Mouse (Mus musculus): ENCODE measurements around the gene Rnf217. TPM values are rescaled to one million over a fixed set of nuclear protein-coding genes. Genes with fewer than 3 reads are reported as not detected.
A peak's percentile ranks its signal among the peaks of the same experiment; 100 is the strongest.

Gene Rnf217
- polyA plus RNA-seq (2014; fragmentation: Nextera tagmentation; extraction: Ambion mirVana) = 3.3 and 3.8 TPM in 2 replicates

- H3K27ac ChIP-seq (replicated peaks; ENCODE audit: low read depth, low read length) = peak within 1 kb of the TSS; percentile 85
- peak; percentile 87 for DNase-seq (ENCODE audit: low spot score)
- peak within 1 kb of the TSS; percentile 96 for H3K9ac ChIP-seq (ENCODE audit: low read depth, low read length)
- ATAC-seq (ENCODE audit: low read depth) = peak; percentile 88
- H3K4me1 ChIP-seq (ENCODE audit: control insufficient read depth, insufficient read depth, low read length) = peaks cover 19% of the 10 kb centered on the region
- WGBS = under 1% methylated on average over 30 of the region's 106 CpGs
- peak within 1 kb of the TSS; percentile 86 for H3K4me3 ChIP-seq (ENCODE audit: low read depth, low read length)
- no peaks in the 10 kb centered on the region for H3K27me3 ChIP-seq (replicated peaks; ENCODE audit: control insufficient read depth, insufficient read depth, low read length)
- H3K4me2 ChIP-seq (ENCODE audit: low read depth, low read length) = peak within 1 kb of the TSS; percentile 84
- H3K9me3 ChIP-seq (ENCODE audit: control insufficient read depth, low read length) = no peaks in the 10 kb centered on the region
- H3K36me3 ChIP-seq (ENCODE audit: control insufficient read depth, insufficient read depth, low read length) = 0 out of 2 replicates have a peak, but pooled peaks cover 2% of the 10 kb centered on the region
Observed at GRCm38 (mm10) chr10:31609066-31609961, at the start of gene Rnf217. Gene Rnf217, minus strand, starts transcription at chr10:31609184.

GRCm38 (mm10) chr10:31647270-31647669, 38.3 kb upstream of the Rnf217 start:
- Histone ChIP-seq H3K4me1 (ENCODE audit: control insufficient read depth, insufficient read depth, low read length) (no peaks in the 10 kb centered on the region), H3K36me3 (ENCODE audit: control insufficient read depth, insufficient read depth, low read length) (no peaks in the 10 kb centered on the region), H3K4me3 (ENCODE audit: low read depth, low read length) (no peak overlapping the region), H3K9ac (ENCODE audit: low read depth, low read length) (no peak overlapping the region), H3K27me3 (replicated peaks; ENCODE audit: control insufficient read depth, insufficient read depth, low read length) (no peaks in the 10 kb centered on the region), H3K27ac (replicated peaks; ENCODE audit: low read depth, low read length) (no peak overlapping the region), H3K9me3 (ENCODE audit: control insufficient read depth, low read length) (no peaks in the 10 kb centered on the region), H3K4me2 (ENCODE audit: low read depth, low read length) (no peak overlapping the region)
- ATAC-seq (ENCODE audit: low read depth) (no peak), DNase-seq (ENCODE audit: low spot score) (no peak)
- 76% methylated on average over 3 of the region's 3 CpGs for WGBS

GRCm38 (mm10) chr10:31646083-31646482, 37.1 kb upstream of the Rnf217 start:
- no peak for ATAC-seq (ENCODE audit: low read depth)
- H3K27ac ChIP-seq (replicated peaks; ENCODE audit: low read depth, low read length) = no peak overlapping the region
- no peak for DNase-seq (ENCODE audit: low spot score)
- no peaks in the 10 kb centered on the region for H3K4me1 ChIP-seq (ENCODE audit: control insufficient read depth, insufficient read depth, low read length)
- no peak overlapping the region for H3K4me2 ChIP-seq (ENCODE audit: low read depth, low read length)
- no peak overlapping the region for H3K4me3 ChIP-seq (ENCODE audit: low read depth, low read length)
- no peak overlapping the region for H3K9ac ChIP-seq (ENCODE audit: low read depth, low read length)
- H3K9me3 ChIP-seq (ENCODE audit: control insufficient read depth, low read length) = no peaks in the 10 kb centered on the region
- no peaks in the 10 kb centered on the region for H3K27me3 ChIP-seq (replicated peaks; ENCODE audit: control insufficient read depth, insufficient read depth, low read length)
- 57% methylated on average over 1 of the region's 1 CpGs for WGBS
- H3K36me3 ChIP-seq (ENCODE audit: control insufficient read depth, insufficient read depth, low read length) = no peaks in the 10 kb centered on the region

GRCm38 (mm10) chr10:31635098-31635497, 26.1 kb upstream of the Rnf217 start:
- 85% methylated on average over 3 of the region's 3 CpGs for WGBS
- no peak for ATAC-seq (ENCODE audit: low read depth)

GRCm38 (mm10) chr10:31632005-31632404, 23.0 kb upstream of the Rnf217 start:
- Histone ChIP-seq H3K9me3 (ENCODE audit: control insufficient read depth, low read length) (no peaks in the 10 kb centered on the region), H3K27me3 (replicated peaks; ENCODE audit: control insufficient read depth, insufficient read depth, low read length) (no peaks in the 10 kb centered on the region), H3K27ac (replicated peaks; ENCODE audit: low read depth, low read length) (no peak overlapping the region), H3K4me2 (ENCODE audit: low read depth, low read length) (no peak overlapping the region), H3K4me1 (ENCODE audit: control insufficient read depth, insufficient read depth, low read length) (no peaks in the 10 kb centered on the region), H3K9ac (ENCODE audit: low read depth, low read length) (no peak overlapping the region), H3K4me3 (ENCODE audit: low read depth, low read length) (no peak overlapping the region), H3K36me3 (ENCODE audit: control insufficient read depth, insufficient read depth, low read length) (no peaks in the 10 kb centered on the region)
- DNase-seq (ENCODE audit: low spot score) = peak; percentile 67
- ATAC-seq (ENCODE audit: low read depth) = no peak
- 63% methylated on average over 1 of the region's 1 CpGs for WGBS

More at GRCm38 (mm10) chr10:31635098-31635497, 26.1 kb upstream of the Rnf217 start:
- Histone ChIP-seq H3K4me1 (ENCODE audit: control insufficient read depth, insufficient read depth, low read length) (no peaks in the 10 kb centered on the region), H3K9ac (ENCODE audit: low read depth, low read length) (no peak overlapping the region), H3K27ac (replicated peaks; ENCODE audit: low read depth, low read length) (no peak overlapping the region), H3K4me2 (ENCODE audit: low read depth, low read length) (no peak overlapping the region), H3K36me3 (ENCODE audit: control insufficient read depth, insufficient read depth, low read length) (no peaks in the 10 kb centered on the region), H3K27me3 (replicated peaks; ENCODE audit: control insufficient read depth, insufficient read depth, low read length) (no peaks in the 10 kb centered on the region), H3K4me3 (ENCODE audit: low read depth, low read length) (no peak overlapping the region), H3K9me3 (ENCODE audit: control insufficient read depth, low read length) (no peaks in the 10 kb centered on the region)
- no peak for DNase-seq (ENCODE audit: low spot score)

- no peaks in the 10 kb centered on the region for H3K27me3 ChIP-seq (replicated peaks; ENCODE audit: control insufficient read depth, insufficient read depth, low read length)
- no peak overlapping the region for H3K4me2 ChIP-seq (ENCODE audit: low read depth, low read length)
- H3K4me3 ChIP-seq (ENCODE audit: low read depth, low read length) = no peak overlapping the region
- H3K9ac ChIP-seq (ENCODE audit: low read depth, low read length) = no peak overlapping the region
- WGBS = 56% methylated on average over 2 of the region's 2 CpGs
- no peaks in the 10 kb centered on the region for H3K4me1 ChIP-seq (ENCODE audit: control insufficient read depth, insufficient read depth, low read length)
- no peak for ATAC-seq (ENCODE audit: low read depth)
- no peaks in the 10 kb centered on the region for H3K36me3 ChIP-seq (ENCODE audit: control insufficient read depth, insufficient read depth, low read length)
- no peak overlapping the region for H3K27ac ChIP-seq (replicated peaks; ENCODE audit: low read depth, low read length)
- no peak for DNase-seq (ENCODE audit: low spot score)
- H3K9me3 ChIP-seq (ENCODE audit: control insufficient read depth, low read length) = no peaks in the 10 kb centered on the region
Observed at GRCm38 (mm10) chr10:31615355-31615754, 6.4 kb upstream of the Rnf217 start.

GRCm38 (mm10) chr10:31614111-31614510, 5.1 kb upstream of the Rnf217 start:
- Histone ChIP-seq H3K4me2 (ENCODE audit: low read depth, low read length) (no peak overlapping the region), H3K4me3 (ENCODE audit: low read depth, low read length) (no peak overlapping the region), H3K27me3 (replicated peaks; ENCODE audit: control insufficient read depth, insufficient read depth, low read length) (no peaks in the 10 kb centered on the region), H3K27ac (replicated peaks; ENCODE audit: low read depth, low read length) (no peak overlapping the region), H3K4me1 (ENCODE audit: control insufficient read depth, insufficient read depth, low read length) (no peaks in the 10 kb centered on the region), H3K9ac (ENCODE audit: low read depth, low read length) (no peak overlapping the region), H3K36me3 (ENCODE audit: control insufficient read depth, insufficient read depth, low read length) (no peaks in the 10 kb centered on the region), H3K9me3 (ENCODE audit: control insufficient read depth, low read length) (no peaks in the 10 kb centered on the region)
- WGBS = 85% methylated on average over 1 of the region's 1 CpGs
- no peak for DNase-seq (ENCODE audit: low spot score)
- no peak for ATAC-seq (ENCODE audit: low read depth)

GRCm38 (mm10) chr10:31608441-31609065, 431 bp downstream of the Rnf217 start:
- H3K4me3 ChIP-seq (ENCODE audit: low read depth, low read length) = peak overlapping the region; percentile 86
- no peaks in the 10 kb centered on the region for H3K9me3 ChIP-seq (ENCODE audit: control insufficient read depth, low read length)
- DNase-seq (ENCODE audit: low spot score) = peak; percentile 29
- H3K27ac ChIP-seq (replicated peaks; ENCODE audit: low read depth, low read length) = peak overlapping the region; percentile 85
- H3K4me1 ChIP-seq (ENCODE audit: control insufficient read depth, insufficient read depth, low read length) = peaks cover 19% of the 10 kb centered on the region
- H3K9ac ChIP-seq (ENCODE audit: low read depth, low read length) = peak overlapping the region; percentile 96
- peak; percentile 35 for ATAC-seq (ENCODE audit: low read depth)
- 0 out of 2 replicates have a peak, but pooled peaks cover 4% of the 10 kb centered on the region for H3K36me3 ChIP-seq (ENCODE audit: control insufficient read depth, insufficient read depth, low read length)
- H3K4me2 ChIP-seq (ENCODE audit: low read depth, low read length) = peak overlapping the region; percentile 84
- H3K27me3 ChIP-seq (replicated peaks; ENCODE audit: control insufficient read depth, insufficient read depth, low read length) = no peaks in the 10 kb centered on the region
- 0% methylated on average over 14 of the region's 60 CpGs for WGBS
